Mouse (Mus musculus): ENCODE data around the gene Cblb.

Cblb gene

GRCm38 (mm10) chr16:52040937-52041336 lies 9.9 kb downstream of the Cblb start:
- DNase-seq: no peak

GRCm38 (mm10) chr16:52042667-52043379 lies 11.8 kb downstream of the Cblb start:
- DNase-seq: no peak

DNA sequence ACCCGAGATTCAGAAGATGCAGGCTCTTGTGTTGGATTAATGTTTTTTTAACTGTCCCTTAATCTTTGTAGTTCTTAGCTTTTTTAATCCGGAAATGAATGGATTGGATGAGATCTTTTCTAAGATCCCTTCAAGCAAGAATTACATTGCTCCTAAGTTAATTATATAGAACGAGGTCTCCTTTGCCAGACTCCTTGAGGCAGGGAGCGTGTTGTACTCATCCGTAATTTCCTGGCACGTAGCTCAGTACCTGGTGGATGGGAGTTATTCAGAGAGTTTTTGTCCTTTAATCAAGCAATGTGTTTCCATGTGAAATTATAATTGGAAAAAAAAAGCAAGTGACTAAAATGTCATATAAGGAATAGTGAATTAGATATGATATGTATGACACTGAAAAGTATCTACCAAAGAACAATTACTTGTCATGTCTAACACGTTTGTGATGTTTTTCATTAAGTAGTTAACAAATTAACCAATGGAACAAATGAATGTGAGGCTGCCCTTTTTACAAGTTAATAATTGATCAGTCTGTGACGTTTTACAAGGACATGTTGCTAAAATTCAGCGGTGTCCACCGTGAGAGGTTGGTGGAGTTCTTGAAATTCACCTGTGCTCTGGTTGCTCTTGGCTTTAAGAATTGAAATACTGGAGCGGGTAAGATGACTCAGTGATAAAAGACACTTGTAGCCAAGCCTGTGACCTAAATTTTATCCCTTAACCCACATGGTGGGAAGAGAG lies 12.5 kb downstream of the Cblb start:
- DNase-seq: no peak

GRCm38 (mm10) chr16:52044518-52044917 lies 13.5 kb downstream of the Cblb start:
- no peak for DNase-seq

DNA sequence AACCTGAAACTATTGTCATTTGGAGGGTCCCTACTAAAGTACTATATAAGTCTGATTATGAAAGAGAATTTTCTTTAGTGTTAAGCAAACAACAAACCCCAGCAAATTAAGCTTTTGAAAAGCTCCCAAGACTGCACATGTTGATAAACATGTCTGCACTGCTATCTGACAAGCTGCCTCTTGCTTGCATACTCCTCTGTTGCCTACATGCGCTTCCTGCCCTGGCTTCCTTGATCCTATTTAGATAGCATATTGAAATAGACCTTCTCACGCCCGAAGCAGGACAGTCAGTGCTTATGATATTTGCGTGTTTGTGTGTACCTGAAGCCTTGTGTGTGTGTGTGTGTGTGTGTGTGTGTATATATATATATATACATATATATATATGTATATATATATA lies 14.0 kb downstream of the Cblb start:
- DNase-seq: no peak

DNA sequence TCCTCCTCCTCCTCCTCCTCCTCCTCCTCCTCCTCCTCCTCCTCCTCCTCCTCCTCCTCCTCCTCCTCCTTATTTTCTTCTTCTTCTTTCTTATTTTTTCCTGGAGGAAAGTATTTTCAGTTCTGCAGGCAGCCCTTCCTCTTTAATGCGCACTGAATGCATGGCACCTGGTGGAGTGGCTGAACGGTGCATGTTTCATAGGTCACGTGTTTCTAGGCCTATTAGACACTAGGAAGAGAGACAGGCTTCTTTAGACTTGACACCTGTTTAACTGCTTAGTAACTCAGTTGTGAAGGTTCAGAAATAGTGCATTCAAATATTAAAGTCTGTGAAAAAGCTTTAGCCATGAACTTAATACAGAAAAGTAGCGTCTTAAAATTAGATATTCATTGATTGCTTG lies 15.4 kb downstream of the Cblb start:
- no peak for DNase-seq

DNA sequence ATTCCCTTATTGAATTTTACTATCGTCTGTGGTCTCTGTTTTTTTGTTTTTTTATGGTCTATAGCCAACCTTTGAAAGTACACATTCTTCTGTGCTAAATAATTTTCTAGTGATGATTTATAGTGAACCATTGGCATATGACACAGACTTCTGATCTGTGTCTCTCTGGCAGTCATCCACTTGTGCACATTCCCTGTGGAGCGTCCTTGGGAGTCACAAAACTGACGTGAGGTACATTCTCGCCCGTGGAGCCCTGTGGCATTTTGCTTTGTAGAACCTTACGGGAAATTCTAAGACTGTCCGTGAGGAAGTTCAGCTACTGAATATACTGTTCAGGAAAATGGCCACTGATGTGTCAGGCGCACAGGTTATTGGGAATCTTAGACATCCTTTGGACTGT lies 20.1 kb downstream of the Cblb start:
- DNase-seq: no peak

DNA sequence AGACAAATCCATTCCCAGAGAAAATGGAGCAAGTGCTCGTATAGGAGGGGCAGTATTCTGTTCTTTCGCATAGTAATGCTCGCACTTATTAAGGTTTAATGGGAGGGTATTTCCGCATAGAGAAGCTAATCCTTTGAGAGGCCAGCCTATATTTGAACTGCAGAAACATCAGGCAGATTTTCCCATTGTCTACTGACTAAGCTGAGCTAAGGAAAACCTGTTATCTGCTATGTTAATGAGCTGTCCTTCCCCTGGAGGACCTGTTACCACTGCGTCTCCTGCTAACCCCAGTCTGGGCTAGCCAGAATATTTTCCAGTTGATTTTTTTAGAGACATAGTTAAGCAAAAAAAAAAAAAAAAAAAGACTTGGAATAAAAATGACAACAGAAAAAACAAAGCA lies 21.7 kb downstream of the Cblb start:
- DNase-seq: no peak

DNA sequence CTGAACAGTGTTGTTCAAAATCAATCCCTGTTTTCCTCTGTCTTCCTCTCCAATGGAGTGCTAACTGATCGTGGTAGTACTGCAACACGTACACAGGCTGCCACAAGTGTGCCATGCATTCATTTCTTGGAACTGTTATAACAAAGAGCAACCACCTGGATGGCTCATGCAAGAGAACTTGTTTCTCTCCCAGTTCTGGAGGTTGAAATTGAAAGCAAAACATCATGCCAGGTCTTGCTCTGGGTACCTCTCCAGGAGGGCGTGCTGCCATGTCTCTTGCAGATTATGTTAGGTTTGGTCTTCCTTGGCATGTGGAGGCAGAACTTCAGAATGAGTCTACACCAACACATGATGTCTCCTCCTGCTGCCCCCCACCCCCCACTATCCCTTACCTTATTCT lies 24.2 kb downstream of the Cblb start:
- no peak for DNase-seq

GRCm38 (mm10) chr16:52056164-52056563 lies 25.1 kb downstream of the Cblb start:
- DNase-seq: no peak

GRCm38 (mm10) chr16:52057335-52057734 lies 26.3 kb downstream of the Cblb start:
- no peak for DNase-seq

DNA sequence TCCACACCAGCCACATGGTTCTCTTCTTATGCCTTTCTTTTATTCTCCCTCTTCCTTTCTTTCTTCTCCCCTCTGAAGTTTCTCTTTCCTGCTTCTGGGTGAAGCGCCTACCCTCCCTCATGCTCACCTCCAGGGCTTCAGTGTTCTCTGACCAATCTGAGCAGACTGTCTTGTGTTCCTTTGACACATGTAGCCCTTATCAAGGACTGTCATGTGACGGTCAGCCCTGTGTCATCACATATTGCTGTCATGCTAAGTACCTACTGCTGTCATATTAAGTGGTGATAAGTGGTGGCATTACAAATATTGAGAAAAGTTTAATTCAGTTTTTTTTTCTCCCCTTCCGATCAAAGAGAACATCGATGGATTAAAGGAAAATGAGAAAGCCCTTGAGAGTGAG lies 28.5 kb downstream of the Cblb start:
- no peak for DNase-seq

DNA sequence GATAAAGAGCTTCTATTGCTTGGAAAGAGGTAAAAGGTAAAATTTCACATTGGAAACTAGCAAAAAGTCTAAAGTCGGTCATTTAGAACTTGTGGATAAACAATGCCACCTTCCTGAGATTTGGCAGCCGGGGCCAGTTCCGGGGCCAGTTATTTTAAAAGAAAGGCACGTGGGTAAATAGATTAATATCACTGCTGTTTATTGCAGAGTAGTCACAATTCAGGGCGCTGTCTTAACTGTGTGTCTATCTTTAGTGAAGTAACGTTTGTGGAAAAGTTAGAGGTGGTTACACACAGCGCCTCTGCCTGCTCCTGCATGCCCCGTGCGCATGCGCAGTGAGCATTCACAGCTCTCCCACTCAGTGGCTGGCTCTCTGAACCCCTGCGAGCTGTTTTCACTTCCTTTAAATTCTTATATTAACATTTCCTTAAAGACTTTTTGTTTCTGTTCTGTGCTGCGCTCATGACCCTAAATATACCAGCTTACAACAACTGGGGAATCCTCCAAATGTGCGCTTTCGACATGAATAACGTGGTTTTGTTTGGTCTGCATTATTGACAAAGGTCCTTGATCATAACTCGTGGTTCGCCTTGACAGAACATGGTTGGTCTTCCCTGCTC lies 29.2 kb downstream of the Cblb start:
- no peak for DNase-seq

GRCm38 (mm10) chr16:52061015-52061481 lies 30.0 kb downstream of the Cblb start:
- no peak for DNase-seq

GRCm38 (mm10) chr16:52064309-52065105 lies 33.5 kb downstream of the Cblb start:
- no peak for DNase-seq

- DNase-seq: no peak
Observed at GRCm38 (mm10) chr16:52067632-52068516, 36.8 kb downstream of the Cblb start.

GRCm38 (mm10) chr16:52068517-52068874 lies 37.5 kb downstream of the Cblb start:
- no peak for DNase-seq

GRCm38 (mm10) chr16:52069648-52070047 lies 38.6 kb downstream of the Cblb start:
- no peak for DNase-seq

DNA sequence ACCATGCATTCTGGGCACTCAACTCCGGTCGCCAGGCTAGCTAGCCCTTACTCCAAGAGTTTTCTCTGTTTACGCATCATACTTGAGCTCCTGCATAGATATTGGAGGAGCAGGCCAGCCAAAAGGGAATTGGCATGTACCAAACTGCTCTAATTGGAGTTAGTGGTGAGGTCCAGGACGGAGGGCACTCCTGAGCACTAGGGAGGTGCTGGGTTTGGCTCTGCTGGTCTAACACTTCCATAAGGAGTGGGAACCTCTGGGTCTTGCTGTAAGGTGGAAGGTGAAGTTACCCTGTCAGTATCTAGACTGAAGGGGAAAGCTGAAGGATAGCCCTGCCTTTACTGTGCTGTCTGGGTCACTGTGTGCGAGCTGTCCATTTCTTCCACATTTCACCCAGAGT lies 39.1 kb downstream of the Cblb start:
- DNase-seq: no peak

DNA sequence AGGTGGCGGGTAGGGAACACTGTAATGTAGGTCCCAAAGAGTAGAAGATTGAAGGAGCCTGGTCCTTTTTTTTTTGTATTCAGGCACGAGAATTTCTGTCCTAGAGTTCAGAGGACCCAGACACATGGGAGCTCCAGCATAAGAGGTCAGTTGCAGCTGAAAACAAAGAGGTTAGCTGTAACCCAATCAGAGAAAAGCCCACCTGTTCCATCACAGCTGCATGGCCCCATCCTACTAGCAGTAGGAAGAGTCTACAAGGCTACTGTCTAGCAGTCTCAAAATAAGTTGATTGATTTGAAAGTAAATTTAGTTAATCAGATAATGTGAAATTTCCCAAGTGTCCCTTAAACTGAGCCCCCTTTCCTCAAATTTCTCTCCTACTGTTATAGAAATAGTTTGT lies 40.3 kb downstream of the Cblb start:
- no peak for DNase-seq

GRCm38 (mm10) chr16:52071766-52072209 lies 40.8 kb downstream of the Cblb start:
- DNase-seq: no peak

- peak; percentile 85 for DNase-seq
Observed at GRCm38 (mm10) chr16:52076652-52077051, 45.6 kb downstream of the Cblb start.

Measured in cerebellum, adult 9-10 months (tissue).